Mouse (Mus musculus) forebrain, embryonic 13.5 days (tissue): ENCODE results near the gene Ift46. TPM values are rescaled to one million over a fixed set of nuclear protein-coding genes. Genes with fewer than 3 reads are reported as not detected.

Experiments used
- ATAC-seq: fragments of 200-750 bp; cut with Nextera tagmentation; 2 replicates; pipeline ENCODE4 v1.8.0; 2017
- H3K27ac ChIP-seq: fragments of 300-500 bp; sonication (generic); 2 replicates; pipeline ENCODE4 v1.5.1; 2015; ENCODE audit warnings: inconsistent platforms, mild to moderate bottlenecking, moderate library complexity
- H3K27me3 ChIP-seq: fragments of 300-500 bp; sonication (generic); 2 replicates; pipeline ENCODE4 v1.6.1; 2015; ENCODE audit warnings: mild to moderate bottlenecking, inconsistent platforms
- H3K36me3 ChIP-seq: fragments of 300-500 bp; sonication (generic); 2 replicates; pipeline ENCODE4 v1.6.1; 2015; ENCODE audit warnings: mild to moderate bottlenecking, inconsistent platforms; ENCODE audit not compliant: poor library complexity, severe bottlenecking
- H3K4me1 ChIP-seq: fragments of 300-500 bp; sonication (generic); 2 replicates; pipeline ENCODE4 v1.6.1; 2015; ENCODE audit warnings: inconsistent platforms
- H3K4me2 ChIP-seq: fragments of 300-500 bp; sonication (generic); 2 replicates; pipeline ENCODE4 v1.6.1; 2015; ENCODE audit warnings: inconsistent platforms, mild to moderate bottlenecking, moderate library complexity
- H3K4me3 ChIP-seq: fragments of 300-500 bp; sonication (generic); 2 replicates; pipeline ENCODE4 v1.5.1; 2015; ENCODE audit warnings: mild to moderate bottlenecking, inconsistent platforms
- H3K9ac ChIP-seq: fragments of 300-500 bp; sonication (generic); 2 replicates; pipeline ENCODE4 v1.6.1; 2015; ENCODE audit warnings: mild to moderate bottlenecking, inconsistent platforms
- H3K9me3 ChIP-seq: fragments of 300-500 bp; sonication (generic); replicated peaks from 2 replicates; pipeline ENCODE4 v1.6.1; 2016; ENCODE audit warnings: inconsistent platforms
- WGBS: fragments of 180-500 bp; shearing (Covaris S2); methylation state at CpG from one replicate; pipeline ENCODE4 v1.1.7; 2015; 5-methylcytosine and 5-hydroxymethylcytosine counted together
- polyA plus RNA-seq: library from polyadenylated mRNA; unstranded; fragments of >200 nt; fragmentation: Nextera tagmentation; extraction: Ambion mirVana; gene quantifications from 2 replicates; pipeline ENCODE4 v1.2.1, GENCODE M21; 2015

Ift46 gene
- polyA plus RNA-seq, 1 experiment from 2014 or later: 164 TPM

DNA sequence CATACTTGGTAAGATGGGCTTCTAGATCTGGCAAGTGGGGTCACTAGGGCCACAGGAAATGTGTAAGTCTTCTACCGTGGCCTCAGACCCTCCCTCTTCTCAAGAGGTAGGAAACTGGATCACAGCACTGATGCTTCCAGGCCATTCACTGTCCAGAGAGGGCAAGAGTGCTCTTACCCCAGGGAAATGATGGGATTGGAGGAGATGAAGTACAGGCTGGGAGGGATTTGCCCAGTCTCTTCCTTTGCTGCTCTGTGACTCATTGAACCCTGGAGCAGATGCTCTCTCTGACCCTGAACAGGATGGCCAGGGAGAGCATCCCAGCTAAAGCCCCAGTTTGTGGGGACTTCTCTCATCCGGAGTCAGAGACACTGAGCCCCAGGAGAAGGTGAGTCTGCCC lies 43.0 kb upstream of the Ift46 start:
- Histone ChIP-seq H3K27ac (peak overlapping the region; percentile 68), H3K9ac (no peak overlapping the region), H3K36me3 (no peaks in the 10 kb centered on the region), H3K27me3 (no peaks in the 10 kb centered on the region), H3K4me2 (no peak overlapping the region), H3K4me1 (peaks cover 64% of the 10 kb centered on the region), H3K4me3 (no peak overlapping the region), H3K9me3 (no peaks in the 10 kb centered on the region)
- ATAC-seq: no peak
- WGBS: 58% methylated on average over 2 of the region's 2 CpGs

- H3K9me3 ChIP-seq: no peaks in the 10 kb centered on the region
- peaks cover 49% of the 10 kb centered on the region for H3K4me1 ChIP-seq
- peak overlapping the region; percentile 31 for H3K27ac ChIP-seq
- peak overlapping the region; percentile 41 for H3K9ac ChIP-seq
- H3K27me3 ChIP-seq: no peaks in the 10 kb centered on the region
- no peaks in the 10 kb centered on the region for H3K36me3 ChIP-seq
- no peak for ATAC-seq
- 37% methylated on average over 10 of the region's 10 CpGs for WGBS
- no peak overlapping the region for H3K4me2 ChIP-seq
- no peak overlapping the region for H3K4me3 ChIP-seq
Observed at GRCm38 (mm10) chr9:44726431-44727146, 41.1 kb upstream of the Ift46 start.

DNA sequence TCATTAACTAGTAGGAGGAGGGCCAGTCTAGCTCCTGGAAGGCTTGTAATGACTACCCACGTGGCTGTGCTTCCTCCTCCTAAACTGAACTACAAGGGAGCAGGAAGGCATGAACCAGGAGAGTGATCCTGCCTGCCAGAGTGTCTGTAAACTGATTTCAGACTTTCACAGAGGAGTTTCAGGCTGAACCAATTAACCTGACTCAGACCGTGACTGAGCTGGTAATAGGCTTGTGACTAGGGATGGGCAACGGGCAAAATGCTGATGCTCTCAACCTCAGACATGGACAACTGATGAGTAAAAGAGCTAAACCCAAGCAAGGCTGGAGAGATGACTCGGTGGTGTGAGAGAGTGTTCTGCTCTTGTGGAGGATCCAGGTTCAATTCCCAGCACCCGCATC lies 40.3 kb upstream of the Ift46 start:
- no peak overlapping the region for H3K9ac ChIP-seq
- H3K4me3 ChIP-seq: no peak overlapping the region
- H3K27ac ChIP-seq: no peak overlapping the region
- WGBS: 60% methylated on average over 5 of the region's 5 CpGs
- peaks cover 3% of the 10 kb centered on the region; the same call in 1 of the 2 replicates for H3K27me3 ChIP-seq
- H3K36me3 ChIP-seq: no peaks in the 10 kb centered on the region
- H3K9me3 ChIP-seq: no peaks in the 10 kb centered on the region
- no peak overlapping the region for H3K4me2 ChIP-seq
- peaks cover 47% of the 10 kb centered on the region for H3K4me1 ChIP-seq
- no peak for ATAC-seq

- WGBS: 68% methylated on average over 5 of the region's 5 CpGs
- H3K4me1 ChIP-seq: peaks cover 24% of the 10 kb centered on the region
- ATAC-seq: no peak
Observed at GRCm38 (mm10) chr9:44732130-44732549, 35.6 kb upstream of the Ift46 start.

DNA sequence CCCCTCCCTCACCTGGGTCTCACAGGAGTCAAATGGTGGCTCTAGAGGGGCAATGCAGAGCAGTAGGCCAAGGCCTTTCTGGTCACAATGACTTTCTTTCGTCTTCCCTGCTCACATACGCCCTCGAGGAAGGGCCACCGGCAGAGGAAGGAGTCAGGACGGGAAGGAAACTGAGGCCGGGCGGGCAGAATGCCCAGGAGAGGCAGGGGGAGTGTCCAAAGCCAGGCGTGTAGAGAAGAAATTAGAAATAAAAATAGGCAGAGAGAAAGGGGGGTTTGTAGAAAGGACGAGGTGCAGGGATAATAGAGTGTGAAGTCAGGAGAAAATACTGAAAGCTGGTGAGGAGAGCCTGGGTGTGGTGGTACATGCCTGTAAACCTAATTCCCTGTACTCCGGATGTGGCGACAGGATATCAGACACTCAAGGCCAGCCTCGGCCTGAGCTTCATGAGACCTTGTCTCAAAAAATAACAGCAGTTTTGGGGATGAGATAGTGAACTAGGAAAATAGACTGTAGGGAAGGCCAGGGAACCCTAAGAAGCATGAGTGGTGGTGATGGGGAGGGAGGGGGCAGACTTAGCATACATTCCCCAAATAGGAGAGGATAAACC lies 34.7 kb upstream of the Ift46 start:
- ATAC-seq: no peak
- WGBS: 56% methylated on average over 12 of the region's 12 CpGs
- peak overlapping the region; percentile 64; the same call in 1 of the 2 replicates for H3K4me3 ChIP-seq
- H3K4me2 ChIP-seq: peak overlapping the region; percentile 100
- no peaks in the 10 kb centered on the region for H3K36me3 ChIP-seq
- H3K4me1 ChIP-seq: peaks cover 21% of the 10 kb centered on the region
- H3K9me3 ChIP-seq: no peaks in the 10 kb centered on the region
- H3K27ac ChIP-seq: 0 out of 2 replicates have a peak overlapping the region, but pooled peaks have one; percentile 11
- peak overlapping the region; percentile 68 for H3K9ac ChIP-seq
- peaks cover 24% of the 10 kb centered on the region; the same call in 1 of the 2 replicates for H3K27me3 ChIP-seq

More at GRCm38 (mm10) chr9:44732130-44732549, 35.6 kb upstream of the Ift46 start:
- Histone ChIP-seq H3K36me3 (no peaks in the 10 kb centered on the region), H3K9ac (no peak overlapping the region), H3K27me3 (peaks cover 24% of the 10 kb centered on the region; the same call in 1 of the 2 replicates), H3K4me2 (no peak overlapping the region), H3K4me3 (no peak overlapping the region), H3K27ac (no peak overlapping the region), H3K9me3 (no peaks in the 10 kb centered on the region)

GRCm38 (mm10) chr9:44733671-44734523 lies 33.8 kb upstream of the Ift46 start:
- WGBS: 1% methylated on average over 79 of the region's 79 CpGs
- Histone ChIP-seq H3K27ac (0 out of 2 replicates have a peak overlapping the region, but pooled peaks have one; percentile 11), H3K9ac (peak overlapping the region; percentile 68), H3K9me3 (no peaks in the 10 kb centered on the region), H3K27me3 (peaks cover 24% of the 10 kb centered on the region; the same call in 1 of the 2 replicates), H3K4me2 (peak overlapping the region; percentile 100), H3K4me3 (peak overlapping the region; percentile 64), H3K36me3 (no peaks in the 10 kb centered on the region), H3K4me1 (peaks cover 21% of the 10 kb centered on the region)
- peak; percentile 52 for ATAC-seq

- Histone ChIP-seq H3K27me3 (peaks cover 24% of the 10 kb centered on the region; the same call in 1 of the 2 replicates), H3K9me3 (0 out of 2 replicates have a peak, but pooled peaks cover 3% of the 10 kb centered on the region), H3K4me2 (peak within 1 kb of the TSS; percentile 100), H3K4me3 (peak within 1 kb of the TSS; percentile 64), H3K27ac (no peak within 1 kb of the TSS), H3K4me1 (peaks cover 21% of the 10 kb centered on the region), H3K9ac (peak within 1 kb of the TSS; percentile 68), H3K36me3 (no peaks in the 10 kb centered on the region)
- ATAC-seq: peak; percentile 80
- WGBS: under 1% methylated on average over 41 of the region's 47 CpGs
Observed at GRCm38 (mm10) chr9:44734524-44735494, 32.9 kb upstream of the Ift46 start, which contains the start of gene Phldb1. TSS of gene Phldb1 (minus strand) at chr9:44735198.

- no peak for ATAC-seq
- H3K27me3 ChIP-seq: peaks cover 24% of the 10 kb centered on the region; the same call in 1 of the 2 replicates
- WGBS: 75% methylated on average over 6 of the region's 6 CpGs
- H3K9me3 ChIP-seq: 0 out of 2 replicates have a peak, but pooled peaks cover 3% of the 10 kb centered on the region
- H3K36me3 ChIP-seq: no peaks in the 10 kb centered on the region
- no peak overlapping the region for H3K27ac ChIP-seq
- H3K4me2 ChIP-seq: no peak overlapping the region
- H3K4me1 ChIP-seq: peaks cover 21% of the 10 kb centered on the region
- H3K4me3 ChIP-seq: no peak overlapping the region
- no peak overlapping the region for H3K9ac ChIP-seq
Observed at GRCm38 (mm10) chr9:44735886-44736285, 31.8 kb upstream of the Ift46 start.

DNA sequence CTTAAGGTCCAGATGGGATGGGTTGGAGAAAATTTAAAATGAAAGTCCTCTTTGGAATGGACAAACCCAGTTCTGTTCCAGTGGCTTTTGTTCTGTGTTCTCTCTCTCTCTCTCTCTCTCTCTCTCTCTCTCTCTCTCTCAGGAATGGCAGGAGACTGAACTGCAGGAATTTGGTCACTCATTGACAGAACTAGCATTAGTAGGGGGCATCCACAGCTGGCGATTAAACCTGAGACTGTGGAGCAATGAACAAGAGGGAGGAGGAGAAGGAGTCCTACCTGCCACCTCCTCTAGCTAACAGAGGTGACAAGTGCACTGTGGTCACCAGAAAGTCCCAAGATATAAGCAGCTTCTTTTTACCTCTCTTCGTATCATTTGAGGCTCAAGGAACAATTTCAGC lies 31.4 kb upstream of the Ift46 start:
- WGBS: 78% methylated on average over 2 of the region's 2 CpGs
- Histone ChIP-seq H3K27me3 (peaks cover 24% of the 10 kb centered on the region; the same call in 1 of the 2 replicates), H3K9ac (no peak overlapping the region), H3K36me3 (peaks cover 3% of the 10 kb centered on the region; the same call in 1 of the 2 replicates), H3K9me3 (0 out of 2 replicates have a peak, but pooled peaks cover 3% of the 10 kb centered on the region), H3K4me2 (no peak overlapping the region), H3K4me3 (no peak overlapping the region), H3K27ac (no peak overlapping the region), H3K4me1 (peaks cover 21% of the 10 kb centered on the region)
- ATAC-seq: no peak

- Histone ChIP-seq H3K4me1 (peaks cover 21% of the 10 kb centered on the region), H3K9ac (no peak overlapping the region), H3K9me3 (0 out of 2 replicates have a peak, but pooled peaks cover 3% of the 10 kb centered on the region), H3K27ac (no peak overlapping the region), H3K27me3 (peaks cover 21% of the 10 kb centered on the region; the same call in 1 of the 2 replicates), H3K4me3 (no peak overlapping the region), H3K4me2 (no peak overlapping the region), H3K36me3 (peaks cover 10% of the 10 kb centered on the region)
- 78% methylated on average over 8 of the region's 8 CpGs for WGBS
- no peak for ATAC-seq
Observed at GRCm38 (mm10) chr9:44737240-44737949, 30.3 kb upstream of the Ift46 start.
